Mouse (Mus musculus) lung, postnatal 0 days (tissue): ENCODE measurements around the gene Pcnx2. TPM values are rescaled to one million over a fixed set of nuclear protein-coding genes. Genes with fewer than 3 reads are reported as not detected.

Experiments used
- ATAC-seq: fragments of 200-750 bp; cut with Nextera tagmentation; 2 replicates; pipeline ENCODE4 v1.8.0; 2017; ENCODE audit warnings: moderate library complexity
- DNase-seq: peaks from one replicate; pipeline ENCODE4 v3.0.0-alpha.2; 2016; ENCODE audit warnings: low spot score
- H3K27ac ChIP-seq: fragments of 300-500 bp; sonication (generic); 2 replicates; pipeline ENCODE4 v1.5.1; 2014; ENCODE audit warnings: antibody characterized with exemption, mild to moderate bottlenecking, low read length, mixed read lengths
- H3K27me3 ChIP-seq: fragments of 300-500 bp; sonication (generic); replicated peaks from 2 replicates; pipeline ENCODE4 v1.6.1; 2014; ENCODE audit warnings: low read length, mixed read lengths; ENCODE audit not compliant: insufficient read depth
- H3K36me3 ChIP-seq: fragments of 300-500 bp; sonication (generic); 2 replicates; pipeline ENCODE4 v1.6.1; 2014; ENCODE audit warnings: low read length, mixed read lengths; ENCODE audit not compliant: insufficient read depth
- H3K4me1 ChIP-seq: fragments of 300-500 bp; sonication (generic); 2 replicates; pipeline ENCODE4 v1.6.1; 2014; ENCODE audit warnings: antibody characterized with exemption, low read depth, low read length, mixed read lengths; ENCODE audit not compliant: insufficient read depth
- H3K4me2 ChIP-seq: fragments of 300-500 bp; sonication (generic); replicated peaks from 2 replicates; pipeline ENCODE4 v1.6.1; 2014; ENCODE audit warnings: low read depth, mild to moderate bottlenecking, low read length, moderate library complexity, mixed read lengths
- H3K4me3 ChIP-seq: fragments of 300-500 bp; sonication (generic); 2 replicates; pipeline ENCODE4 v1.5.1; 2014; ENCODE audit warnings: low read depth, low read length
- H3K9ac ChIP-seq: fragments of 300-500 bp; sonication (generic); replicated peaks from 2 replicates; pipeline ENCODE4 v1.6.1; 2014; ENCODE audit warnings: low read depth, mild to moderate bottlenecking
- H3K9me3 ChIP-seq: fragments of 300-500 bp; sonication (generic); 2 replicates; pipeline ENCODE4 v1.6.1; 2016; ENCODE audit warnings: low read length, mixed read lengths
- CTCF ChIP-seq: IDR thresholded peaks from 2 replicates; pipeline ENCODE4 v1.5.1; 2016; ENCODE audit warnings: antibody characterized with exemption, mild to moderate bottlenecking
- EP300 ChIP-seq: IDR thresholded peaks from 2 replicates; pipeline ENCODE4 v1.6.1; 2016; ENCODE audit warnings: antibody characterized with exemption, mild to moderate bottlenecking, control low read depth
- WGBS: fragments of 180-500 bp; shearing (Covaris S2); extraction: QIAGEN DNeasy Blood & Tissue Kit; methylation state at CpG from one replicate; pipeline ENCODE4 v1.1.7; 2014; 5-methylcytosine and 5-hydroxymethylcytosine counted together
- polyA plus RNA-seq: library from polyadenylated mRNA; unstranded; fragments of >200 nt; fragmentation: Nextera tagmentation; extraction: Ambion mirVana; gene quantifications from 2 replicates; pipeline ENCODE4 v1.2.1, GENCODE M21; 2015

The Pcnx2 gene
- polyA plus RNA-seq, 1 experiment from 2014 or later = 0.18 TPM

DNA sequence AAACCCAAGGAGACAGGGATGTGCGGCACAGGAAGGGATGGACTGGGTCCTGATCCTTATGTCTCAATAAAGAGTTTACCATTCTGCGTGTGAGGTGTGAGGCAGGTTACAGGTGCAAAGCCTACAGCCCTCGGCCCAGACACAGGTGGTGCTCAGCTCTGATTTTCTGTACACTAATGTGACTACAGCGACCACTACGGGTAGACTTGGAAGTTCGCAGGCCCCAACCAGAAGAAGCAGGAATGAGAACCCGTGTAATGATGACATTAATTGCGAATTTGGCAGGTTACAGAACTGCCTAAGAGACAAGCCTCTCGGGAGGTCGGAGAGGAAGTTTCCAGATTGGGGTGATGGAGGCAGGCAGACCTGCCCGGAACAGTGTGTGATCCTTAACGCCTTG, 32.0 kb downstream of the Pcnx2 start:
- TF ChIP-seq CTCF (peak; percentile 46), EP300 (no peak)
- H3K4me1 ChIP-seq = no peaks in the 10 kb centered on the region
- WGBS = 64% methylated on average over 12 of the region's 12 CpGs

DNA sequence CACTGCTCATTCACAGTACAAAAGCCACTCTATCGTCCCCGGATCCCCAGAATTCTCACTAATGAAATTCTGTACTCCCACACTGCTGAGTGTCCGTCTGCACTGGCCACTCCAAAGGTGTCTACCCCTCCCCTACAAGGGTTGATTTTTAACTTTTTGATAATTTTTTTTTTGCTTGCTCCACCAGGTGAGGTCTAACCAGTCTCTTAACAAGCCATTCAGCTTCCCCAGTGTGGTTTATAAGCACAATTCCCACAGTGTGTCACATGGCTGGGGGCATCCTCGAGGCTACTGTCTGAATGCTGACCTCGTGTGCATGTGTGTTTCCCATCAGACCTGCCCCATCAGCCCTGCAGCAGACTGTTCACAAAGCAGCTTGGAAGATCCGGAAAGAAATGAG, 40.9 kb downstream of the Pcnx2 start:
- Histone ChIP-seq H3K9me3 (no peaks in the 10 kb centered on the region), H3K4me1 (no peaks in the 10 kb centered on the region), H3K4me2 (no peak overlapping the region), H3K36me3 (no peaks in the 10 kb centered on the region), H3K4me3 (no peak overlapping the region), H3K27ac (no peak overlapping the region), H3K27me3 (no peaks in the 10 kb centered on the region), H3K9ac (no peak overlapping the region)
- TF ChIP-seq CTCF = no peak
- no peak for TF ChIP-seq EP300
- DNase-seq = no peak
- no peak for ATAC-seq
- 45% methylated on average over 6 of the region's 6 CpGs for WGBS

More for the DNA sequence above, 32.0 kb downstream of the Pcnx2 start:
- Histone ChIP-seq H3K36me3 (no peaks in the 10 kb centered on the region), H3K27me3 (no peaks in the 10 kb centered on the region), H3K27ac (no peak overlapping the region), H3K4me2 (no peak overlapping the region), H3K4me3 (no peak overlapping the region), H3K9ac (no peak overlapping the region), H3K9me3 (no peaks in the 10 kb centered on the region)
- ATAC-seq (no peak), DNase-seq (no peak)

DNA sequence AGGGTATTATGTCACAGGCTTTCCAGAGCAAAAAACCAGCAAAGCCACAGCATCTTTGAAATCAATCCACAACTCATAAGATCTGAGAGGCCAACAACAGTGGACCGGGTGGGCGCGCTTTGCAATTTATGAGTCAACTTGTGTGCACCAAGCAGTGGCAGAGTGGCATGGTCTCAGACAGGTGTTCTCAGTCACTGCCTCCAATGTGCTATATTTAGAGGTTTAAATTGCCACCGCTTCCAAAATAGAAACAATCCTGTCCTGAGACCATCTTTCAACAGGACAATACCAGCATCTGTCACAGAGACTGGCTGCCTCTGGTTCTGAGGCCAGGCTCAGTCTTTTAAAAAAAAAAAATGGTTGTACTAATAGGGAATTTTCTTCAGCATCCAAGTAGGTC, 42.0 kb downstream of the Pcnx2 start:
- TF ChIP-seq CTCF = no peak
- Histone ChIP-seq H3K27me3 (no peaks in the 10 kb centered on the region), H3K9ac (no peak overlapping the region), H3K27ac (no peak overlapping the region), H3K9me3 (no peaks in the 10 kb centered on the region), H3K4me2 (no peak overlapping the region), H3K4me3 (no peak overlapping the region), H3K4me1 (no peaks in the 10 kb centered on the region), H3K36me3 (no peaks in the 10 kb centered on the region)
- ATAC-seq = no peak
- DNase-seq = no peak
- WGBS = 77% methylated on average over 4 of the region's 4 CpGs

DNA sequence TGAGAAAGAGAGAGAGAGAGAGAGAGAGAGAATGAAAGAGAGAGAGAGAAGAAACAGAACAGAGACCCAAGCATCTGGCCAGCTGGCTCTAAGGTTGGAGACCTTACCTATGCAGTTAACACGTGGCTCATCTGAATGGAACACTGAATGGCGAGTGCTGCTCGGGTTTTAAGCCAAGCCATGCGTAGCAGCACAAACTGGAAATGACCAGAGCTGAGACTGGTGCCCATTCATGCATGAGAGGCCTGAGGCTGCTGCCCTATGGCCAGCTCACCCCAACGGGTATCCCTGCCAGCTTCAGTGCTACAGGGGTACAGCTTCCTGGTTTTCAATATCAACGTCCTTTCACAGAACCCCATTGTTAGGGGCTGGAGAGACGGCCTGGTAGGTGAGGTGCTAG, 43.7 kb downstream of the Pcnx2 start:
- no peak overlapping the region for H3K4me3 ChIP-seq
- TF ChIP-seq EP300 (no peak), CTCF (no peak)
- no peak overlapping the region for H3K9ac ChIP-seq
- DNase-seq (no peak), ATAC-seq (no peak)
- no peaks in the 10 kb centered on the region for H3K36me3 ChIP-seq
- H3K27ac ChIP-seq = no peak overlapping the region
- H3K4me2 ChIP-seq = no peak overlapping the region
- H3K27me3 ChIP-seq = no peaks in the 10 kb centered on the region
- 66% methylated on average over 7 of the region's 7 CpGs for WGBS
- no peaks in the 10 kb centered on the region for H3K9me3 ChIP-seq
- no peaks in the 10 kb centered on the region for H3K4me1 ChIP-seq

DNA sequence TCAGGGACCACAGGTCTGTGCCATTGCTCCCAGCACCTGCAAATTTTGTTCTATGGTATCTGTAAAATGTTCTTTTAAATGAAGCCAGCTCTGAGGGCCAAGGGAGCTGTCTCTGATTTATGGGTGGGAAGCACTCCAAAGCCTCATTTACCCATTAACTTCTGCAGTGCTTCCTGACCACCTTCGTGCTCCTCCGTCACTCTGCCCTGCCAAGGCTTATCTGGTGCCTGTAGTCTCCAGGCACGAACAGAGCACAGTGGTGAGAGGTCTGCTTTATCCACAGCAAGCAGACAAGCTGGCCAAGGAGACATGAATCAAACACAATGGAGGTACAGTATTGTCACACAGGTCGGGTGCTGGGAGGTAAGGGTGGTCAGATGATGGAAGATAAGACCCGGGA, 44.8 kb downstream of the Pcnx2 start:
- no peak overlapping the region for H3K4me3 ChIP-seq
- WGBS = 25% methylated on average over 5 of the region's 5 CpGs
- H3K9ac ChIP-seq = no peak overlapping the region
- DNase-seq (no peak), ATAC-seq (no peak)
- no peaks in the 10 kb centered on the region for H3K4me1 ChIP-seq
- no peaks in the 10 kb centered on the region for H3K9me3 ChIP-seq
- no peaks in the 10 kb centered on the region for H3K27me3 ChIP-seq
- no peaks in the 10 kb centered on the region for H3K36me3 ChIP-seq
- TF ChIP-seq CTCF (no peak), EP300 (no peak)
- no peak overlapping the region for H3K27ac ChIP-seq
- no peak overlapping the region for H3K4me2 ChIP-seq

DNA sequence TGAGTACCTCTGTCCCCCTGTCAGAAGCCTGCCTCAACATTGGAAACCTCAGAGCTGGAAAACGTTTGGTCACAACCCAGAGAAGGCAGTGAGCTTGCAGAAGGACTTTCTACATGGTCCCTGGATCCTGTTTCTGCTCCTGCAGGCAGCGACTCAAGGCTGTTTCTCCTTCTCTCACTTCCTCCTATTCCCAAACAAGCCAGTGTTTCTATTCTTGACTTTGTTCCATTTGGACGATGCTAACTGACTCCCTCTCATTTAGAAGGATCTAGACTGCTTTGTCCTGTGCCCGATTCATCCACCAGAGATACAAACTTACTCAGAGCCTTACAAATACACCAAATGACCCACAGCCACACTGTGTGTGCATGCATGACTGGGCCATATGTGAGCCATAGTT, 48.9 kb downstream of the Pcnx2 start:
- no peak for ATAC-seq
- no peaks in the 10 kb centered on the region for H3K36me3 ChIP-seq
- H3K4me1 ChIP-seq = no peaks in the 10 kb centered on the region
- no peak for DNase-seq
- H3K4me3 ChIP-seq = no peak overlapping the region
- TF ChIP-seq EP300 = no peak
- TF ChIP-seq CTCF = no peak
- H3K27me3 ChIP-seq = no peaks in the 10 kb centered on the region
- H3K27ac ChIP-seq = no peak overlapping the region
- no peaks in the 10 kb centered on the region for H3K9me3 ChIP-seq
- H3K4me2 ChIP-seq = no peak overlapping the region
- WGBS = 47% methylated on average over 4 of the region's 4 CpGs
- H3K9ac ChIP-seq = no peak overlapping the region

DNA sequence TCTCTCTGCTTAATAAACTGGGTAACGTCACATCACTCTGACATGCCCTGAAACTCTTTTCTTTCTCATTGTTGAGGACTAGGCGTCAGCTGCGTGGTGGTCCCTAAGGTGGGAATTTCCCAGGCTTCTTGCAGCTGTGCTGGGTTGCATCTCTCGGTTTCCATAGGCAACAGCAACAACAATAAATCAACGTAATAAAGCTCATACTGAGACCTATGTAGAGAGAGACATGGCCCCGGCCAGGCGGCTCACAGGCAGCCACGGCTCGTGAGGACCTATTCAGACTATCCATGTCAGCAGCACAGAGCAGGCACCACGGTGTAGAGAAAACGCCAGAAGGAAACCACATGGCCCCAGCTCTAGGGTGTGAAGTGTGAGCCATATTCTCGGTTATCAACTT, 50.3 kb downstream of the Pcnx2 start:
- ATAC-seq = no peak
- WGBS = 73% methylated on average over 12 of the region's 12 CpGs
- Histone ChIP-seq H3K4me2 (no peak overlapping the region), H3K27me3 (no peaks in the 10 kb centered on the region), H3K27ac (no peak overlapping the region), H3K9me3 (no peaks in the 10 kb centered on the region), H3K4me3 (no peak overlapping the region), H3K9ac (no peak overlapping the region), H3K36me3 (no peaks in the 10 kb centered on the region), H3K4me1 (no peaks in the 10 kb centered on the region)
- TF ChIP-seq EP300 (no peak), CTCF (no peak)
- no peak for DNase-seq
